Mouse (Mus musculus) lung, postnatal 25 days (tissue): ENCODE data around the gene Dynll1.
A peak's percentile ranks its signal among the peaks of the same experiment; 100 is the strongest.

Experiments
- DNase-seq: peaks from one replicate; pipeline ENCODE4 v3.0.0; 2022; ENCODE audit warnings: low spot score

Dynll1 gene

DNA sequence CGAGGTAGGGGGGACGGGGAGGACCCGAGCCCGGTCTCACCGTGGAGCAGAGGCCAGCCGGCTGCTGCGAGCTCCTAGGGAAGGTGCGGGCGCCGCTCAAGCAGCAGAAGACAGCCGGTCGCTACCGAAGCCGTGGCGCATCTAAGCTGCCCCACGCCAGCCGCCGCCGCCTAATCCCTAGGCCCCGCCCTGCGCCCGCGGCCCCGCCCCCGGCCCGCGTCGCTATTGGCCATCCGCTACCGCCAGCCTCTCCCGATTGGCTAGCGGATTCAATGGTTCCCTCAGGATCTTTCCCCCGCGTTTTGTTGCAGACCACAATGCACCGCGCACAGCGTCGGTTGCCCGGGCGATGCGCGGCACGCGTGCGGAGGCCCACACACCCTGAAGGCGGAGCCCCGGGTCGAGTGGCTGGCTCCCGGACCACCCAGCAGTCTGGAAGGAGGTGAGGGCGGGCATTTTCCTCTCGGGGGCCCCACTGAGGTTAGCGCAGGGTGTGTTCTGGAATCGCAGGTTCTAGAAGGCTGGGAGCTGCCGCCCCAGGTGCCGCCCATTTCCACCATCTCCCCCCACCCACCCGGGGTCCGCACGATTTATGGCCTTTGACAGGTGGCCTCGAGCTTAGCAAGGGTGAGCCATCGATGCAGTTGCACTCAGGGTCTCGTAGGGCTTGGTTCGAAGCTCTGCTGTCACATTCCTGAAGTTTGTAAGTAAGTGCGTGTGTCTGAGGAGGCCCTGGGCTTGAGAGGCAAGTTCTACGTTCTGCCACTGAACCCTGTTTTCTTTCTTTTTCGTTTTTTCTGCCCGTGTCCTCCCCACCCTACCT, at the start of gene Dynll1:
Gene Dynll1 (minus strand): TSS at position 208 of the 823 bp plus-strand sequence.
- peak; percentile 99 for DNase-seq

- no peak for DNase-seq
Measured at GRCm38 (mm10) chr5:115349225-115349555, 48.4 kb upstream of the Dynll1 start.

DNA sequence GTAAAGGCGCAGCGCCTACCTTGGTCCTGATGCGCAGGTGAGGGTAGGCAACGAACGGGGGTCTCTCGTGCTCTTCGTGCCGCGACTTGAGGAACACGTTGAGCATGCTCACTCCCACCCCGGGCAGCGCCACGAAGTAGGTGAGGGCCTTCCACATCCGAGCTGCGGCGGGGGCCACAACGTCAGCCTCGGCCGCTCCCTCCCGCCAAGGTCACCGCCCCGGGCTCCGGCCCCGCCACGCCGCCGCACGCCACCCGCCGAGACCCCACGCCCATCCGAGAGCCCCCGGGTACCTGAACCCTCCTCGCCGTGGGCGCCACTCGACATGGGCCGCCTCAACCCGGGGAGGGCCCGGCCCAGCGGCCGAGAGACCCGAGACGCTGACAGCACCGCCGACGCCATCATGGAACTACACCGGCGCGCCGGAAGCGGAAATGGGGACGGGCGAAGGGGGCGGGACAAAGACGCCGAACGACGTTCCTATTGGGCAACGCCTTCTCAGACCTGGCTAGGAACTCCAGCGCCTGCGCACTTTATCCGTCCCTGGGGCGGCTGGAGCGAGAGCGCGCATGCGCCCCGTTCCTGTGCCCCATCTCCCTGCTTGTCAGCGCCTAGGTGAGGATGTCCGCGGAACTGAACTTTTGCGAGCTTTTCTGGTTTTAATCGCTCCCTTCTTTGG, 47.9 kb upstream of the Dynll1 start, which contains the start of gene Cox6a1:
Gene Cox6a1 (minus strand): TSS at position 436 of the 679 bp plus-strand sequence.
- DNase-seq: peak; percentile 98

DNA sequence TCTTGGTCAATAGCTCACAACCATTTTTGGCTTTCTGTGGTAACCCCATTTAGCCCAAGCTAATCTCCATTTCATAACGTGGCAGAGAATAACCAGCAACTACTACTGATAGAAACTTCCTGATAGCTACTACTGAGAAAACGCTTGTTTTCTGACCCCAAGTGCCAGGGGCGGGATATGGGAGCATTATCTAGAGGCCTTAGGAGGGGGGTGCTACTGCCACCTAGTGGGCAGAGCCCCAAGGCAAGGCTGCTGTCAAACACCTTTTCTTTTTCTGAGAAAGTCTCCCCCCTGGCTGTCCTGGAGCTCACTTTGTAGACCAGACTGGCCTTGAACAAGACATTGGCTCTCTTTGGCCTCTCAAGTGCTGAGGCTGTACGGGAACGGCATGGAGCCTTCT, 46.8 kb upstream of the Dynll1 start:
- peak; percentile 81 for DNase-seq

GRCm38 (mm10) chr5:115341314-115342165, 40.7 kb upstream of the Dynll1 start:
- no peak for DNase-seq

- DNase-seq: peak; percentile 84
Measured at GRCm38 (mm10) chr5:115340577-115341313, 39.9 kb upstream of the Dynll1 start, which contains the start of the genes Gatc and Triap1. TSS of gene Gatc (minus strand) at chr5:115341178. TSS of gene Triap1 (plus strand) at chr5:115341225.

DNA sequence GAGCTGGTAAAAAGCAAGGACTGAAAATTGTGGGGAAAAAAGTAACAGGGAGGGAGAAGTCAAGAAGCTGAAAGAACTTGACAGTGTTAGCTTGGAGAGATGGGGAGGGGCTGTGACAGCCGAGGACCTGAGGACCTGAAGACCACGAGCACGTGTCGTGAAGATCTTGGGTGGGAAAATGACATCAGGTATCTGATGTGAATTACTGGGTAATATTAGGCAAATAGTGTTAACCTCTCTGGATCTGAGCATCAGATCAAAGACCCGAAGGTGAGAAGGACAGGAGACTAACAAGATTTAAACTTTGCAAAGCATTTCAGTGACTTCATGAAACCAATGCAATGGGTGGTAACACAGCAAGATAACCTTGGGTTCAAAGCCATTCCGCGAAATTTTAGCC, 39.2 kb upstream of the Dynll1 start:
- no peak for DNase-seq

DNA sequence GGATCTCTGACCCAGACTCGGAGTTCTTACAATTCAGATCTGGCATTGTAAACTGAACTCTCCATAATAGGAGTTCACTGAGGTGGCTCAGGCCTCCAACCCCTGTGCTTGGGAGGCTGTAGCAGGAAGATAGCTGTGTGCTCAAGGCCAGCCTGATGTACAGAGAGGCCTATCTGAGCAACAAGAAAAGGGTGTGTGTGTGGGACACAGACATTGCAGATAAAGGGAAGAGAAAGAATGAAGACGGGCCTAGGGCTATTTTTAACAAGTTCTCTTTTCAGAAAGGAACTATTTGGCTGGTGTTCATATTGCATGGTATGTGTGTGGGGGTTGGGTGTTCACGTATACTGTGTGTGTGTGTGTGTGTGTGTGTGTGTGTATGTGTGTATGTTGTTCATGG, 32.8 kb upstream of the Dynll1 start:
- DNase-seq: peak; percentile 18

DNA sequence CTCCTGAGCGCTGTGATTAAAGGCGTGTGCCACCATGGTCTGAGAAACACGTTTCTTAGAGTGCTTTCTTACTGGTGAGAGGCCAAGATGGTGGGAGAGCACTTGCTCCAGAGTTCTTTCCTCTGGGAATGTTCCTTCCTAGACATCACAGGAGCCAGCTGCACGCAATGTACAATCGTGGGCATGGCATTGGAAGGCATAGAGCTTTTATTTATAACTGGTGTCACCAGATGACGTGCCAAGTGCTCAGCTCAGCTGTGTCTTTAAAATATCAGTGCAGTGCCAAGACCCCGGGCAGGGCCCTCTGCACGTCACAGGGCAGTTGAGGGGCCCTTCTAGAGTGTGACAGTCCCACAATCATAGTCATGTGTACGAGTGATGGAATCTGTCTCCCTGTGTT, 30.2 kb upstream of the Dynll1 start:
- DNase-seq: no peak

GRCm38 (mm10) chr5:115327610-115328548, 27.1 kb upstream of the Dynll1 start:
- DNase-seq: no peak

- peak; percentile 95 for DNase-seq
Measured at GRCm38 (mm10) chr5:115326875-115327609, 26.2 kb upstream of the Dynll1 start, which contains the start of gene Srsf9. TSS of gene Srsf9 (plus strand) at chr5:115327177.

- no peak for DNase-seq
Measured at GRCm38 (mm10) chr5:115326256-115326831, 25.5 kb upstream of the Dynll1 start.

DNA sequence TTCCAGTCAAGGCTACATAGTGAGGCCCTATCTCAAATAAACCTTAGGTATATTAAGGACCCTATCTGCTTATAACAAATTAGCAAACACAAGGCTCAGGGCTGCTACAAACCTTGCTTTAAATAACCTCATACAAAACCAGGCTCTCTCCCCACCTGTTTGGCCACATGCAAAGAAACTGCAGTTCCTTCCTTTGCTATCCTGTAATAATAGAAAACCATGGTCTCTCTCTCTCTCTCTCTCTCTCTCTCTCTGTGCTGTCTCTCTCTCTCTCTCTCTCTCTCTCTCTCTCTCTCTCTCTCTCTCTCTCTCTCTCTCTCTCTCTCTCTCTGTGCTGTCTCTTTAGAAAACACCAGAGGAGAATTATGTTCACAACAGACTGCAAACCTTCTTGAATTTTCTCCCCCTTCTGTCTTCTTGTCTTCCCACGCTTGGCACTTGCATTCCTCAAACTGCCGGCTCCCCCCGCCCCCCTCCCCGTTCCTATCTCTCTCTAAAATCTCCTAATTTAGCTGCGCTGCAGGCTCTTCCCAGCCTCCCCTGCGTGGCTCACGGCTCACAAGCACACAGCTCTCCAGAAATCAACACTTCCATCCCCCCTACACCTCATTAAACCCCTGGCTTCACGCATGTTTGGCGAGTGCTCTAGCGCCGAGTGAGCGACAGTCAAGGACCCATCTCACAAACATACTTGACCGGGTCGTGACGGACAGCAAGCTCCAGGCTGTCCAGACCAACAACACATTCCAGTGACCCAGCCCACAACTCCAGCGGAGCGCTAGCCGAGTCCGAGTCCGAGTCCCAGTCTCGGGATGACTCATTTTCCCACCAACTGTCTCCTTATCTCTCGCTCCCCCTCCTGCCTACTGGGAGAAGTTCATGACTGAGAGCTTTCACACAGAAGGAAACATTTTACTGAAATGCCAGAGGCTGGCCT, 18.5 kb upstream of the Dynll1 start:
- DNase-seq: peak; percentile 83

DNA sequence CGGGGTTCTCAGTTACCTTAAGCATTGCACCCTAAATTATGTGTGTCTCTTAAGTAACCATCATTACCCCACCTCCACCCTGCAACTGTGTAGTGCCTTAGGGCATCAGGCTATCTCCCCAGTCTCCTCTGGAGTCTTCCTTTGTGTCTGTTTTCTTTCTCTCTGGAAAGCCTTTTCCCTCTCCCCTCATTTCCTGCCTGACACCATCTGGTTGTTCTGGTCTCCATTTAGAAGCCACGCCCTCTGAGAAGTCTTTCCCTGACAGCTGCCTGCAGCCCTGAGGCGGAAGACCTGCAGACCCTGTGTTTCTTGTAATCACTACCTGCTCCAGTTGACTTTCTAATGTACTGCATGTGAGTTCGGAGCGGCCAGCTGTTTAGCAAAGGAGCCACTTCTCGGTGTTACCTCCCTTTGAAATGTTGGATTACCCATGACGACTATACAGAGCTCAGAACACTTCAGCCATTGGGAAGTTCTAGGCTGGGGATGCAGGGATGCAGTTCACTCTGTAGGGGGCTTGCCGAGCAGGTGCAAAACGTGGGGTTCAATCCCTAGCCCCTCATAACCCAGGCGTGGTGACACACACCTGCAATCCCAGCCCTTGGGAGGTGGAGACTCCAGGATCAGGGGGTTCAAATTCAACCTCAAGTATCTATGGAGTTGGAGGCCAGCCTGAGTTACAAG, 17.0 kb upstream of the Dynll1 start:
- DNase-seq: no peak

DNA sequence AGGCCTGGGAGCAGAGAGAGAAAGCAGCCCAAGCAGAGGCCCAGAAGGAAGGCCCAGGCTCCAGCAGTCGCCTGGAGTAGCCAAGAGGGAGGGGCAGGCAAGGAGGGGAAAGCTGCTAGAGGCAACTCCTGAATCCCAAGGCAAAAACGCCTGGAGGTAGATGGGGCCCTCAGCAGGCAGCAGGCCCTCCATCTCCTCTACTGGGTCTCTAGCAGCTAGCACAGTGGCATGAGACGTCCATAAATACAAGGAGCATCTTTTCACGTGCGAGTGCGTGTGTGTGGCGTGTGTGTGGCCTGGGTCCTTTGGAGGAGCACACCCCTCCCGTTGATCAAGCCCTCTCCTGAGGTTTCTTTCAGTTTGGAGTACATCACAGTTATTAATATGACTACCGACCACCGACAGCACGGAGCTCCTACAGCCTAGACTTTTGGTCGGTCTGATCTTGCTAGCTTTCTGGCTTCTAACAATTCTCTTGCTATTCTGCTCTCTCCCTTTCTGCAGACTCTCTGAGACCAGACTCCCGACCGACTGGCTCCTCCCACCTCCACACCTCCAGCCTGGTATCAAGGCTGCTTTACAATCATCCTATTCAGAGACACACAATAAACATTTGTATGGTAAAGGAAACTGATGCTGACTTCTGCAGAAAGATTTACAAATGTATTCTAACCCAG, 16.3 kb upstream of the Dynll1 start:
- DNase-seq: no peak

GRCm38 (mm10) chr5:115313668-115313943, 12.8 kb upstream of the Dynll1 start:
- no peak for DNase-seq
